In genomic region chr19:46456018-46456735, GRCm38 (mm10) we compare ENCODE assay signal across 8 mouse cellular contexts. TPM values are rescaled to one million over a fixed set of nuclear protein-coding genes. Genes with fewer than 3 reads are reported as not detected.
DNase-seq lines count a peak whose midpoint lies in the region; ATAC-seq lines count a peak whose summit lies in the region.
"Had no signal": no experiment of that assay in that cellular context is flagged by ENCODE, and none has a peak within 500 bp of the region (broad histone marks: within the 10 kb centered on the region; RNA-seq: fewer than 3 reads in every experiment).

No protein-coding gene starts in this region.

- H3K27ac ChIP-seq in intestine, embryonic 16.5 days (ENCODE audit: low read length): peak overlapping the region; percentile 94
- peak overlapping the region; percentile 88 for H3K27ac ChIP-seq in liver, embryonic 16.5 days (ENCODE audit: low read length)

- ATAC-seq in intestine, embryonic 16.5 days: peak; percentile 63
- no peak for ATAC-seq in liver, embryonic 16.5 days (ENCODE audit: low read depth)

- 75% methylated on average over 5 of the region's 5 CpGs for WGBS in intestine, embryonic 16.5 days
- 43% methylated on average over 5 of the region's 5 CpGs for WGBS in liver, embryonic 16.5 days (ENCODE audit: insufficient replicate concordance)

- DNase-seq in ovary, adult 18-20 months (ENCODE audit: low spot score): peak; percentile 49
- DNase-seq in ovary, postnatal 14 days (ENCODE audit: low spot score): no peak
- no peak for DNase-seq in adrenal gland, adult 8-10 months
- DNase-seq in layer of hippocampus, adult 18-20 months (ENCODE audit: low spot score in 2 of 2): no peak
- no peak for DNase-seq in urinary bladder, postnatal 25 days (ENCODE audit: low spot score)

- H3K9ac ChIP-seq in intestine, embryonic 16.5 days (ENCODE audit: low read depth, low read length): peak overlapping the region; percentile 64; the same call in 1 of the 2 replicates
- H3K9ac ChIP-seq in liver, embryonic 16.5 days (ENCODE audit: low read depth, low read length): peak overlapping the region; percentile 30; the same call in 1 of the 2 replicates

- H3K9me3 ChIP-seq in intestine, embryonic 16.5 days (ENCODE audit: control insufficient read depth, low read length): no peaks in the 10 kb centered on the region
- H3K9me3 ChIP-seq in liver, embryonic 16.5 days (replicated peaks; ENCODE audit: control insufficient read depth, low read length): no peaks in the 10 kb centered on the region

- H3K27me3 ChIP-seq in intestine, embryonic 16.5 days (replicated peaks; ENCODE audit: control insufficient read depth, insufficient read depth, low read length): no peaks in the 10 kb centered on the region
- H3K27me3 ChIP-seq in liver, embryonic 16.5 days (ENCODE audit: control insufficient read depth, insufficient read depth, low read depth, low read length): no peaks in the 10 kb centered on the region

- H3K4me2 ChIP-seq in intestine, embryonic 16.5 days (ENCODE audit: low read depth, low read length): no peak overlapping the region
- H3K4me2 ChIP-seq in liver, embryonic 16.5 days (ENCODE audit: low read depth, low read length): peak overlapping the region; percentile 40; the same call in 1 of the 2 replicates

- H3K36me3 ChIP-seq in intestine, embryonic 16.5 days (ENCODE audit: control insufficient read depth, insufficient read depth, low read length): no peaks in the 10 kb centered on the region
- no peaks in the 10 kb centered on the region for H3K36me3 ChIP-seq in liver, embryonic 16.5 days (ENCODE audit: control insufficient read depth, insufficient read depth)

- H3K4me3 ChIP-seq in intestine, embryonic 16.5 days (ENCODE audit: low read length): no peak overlapping the region
- H3K4me3 ChIP-seq in liver, embryonic 16.5 days (ENCODE audit: low read depth, low read length): no peak overlapping the region
- H3K4me3 ChIP-seq: myocyte had no signal

- peaks cover 32% of the 10 kb centered on the region for H3K4me1 ChIP-seq in intestine, embryonic 16.5 days (ENCODE audit: control insufficient read depth, insufficient read depth, low read length)
- peaks cover 57% of the 10 kb centered on the region for H3K4me1 ChIP-seq in liver, embryonic 16.5 days (ENCODE audit: control insufficient read depth, low read depth, low read length)

RNA-seq across cellular contexts. Expression of gene Trim8, which starts 45.3 kb away (rescaled TPM):
- polyA plus RNA-seq in intestine, embryonic 16.5 days (2015; fragmentation: Nextera tagmentation; extraction: Ambion mirVana): 10.1 and 13.7 TPM in 2 replicates
- polyA plus RNA-seq in liver, embryonic 16.5 days (2015; fragmentation: Nextera tagmentation; extraction: Ambion mirVana): 7.7 and 10.5 TPM in 2 replicates
- 10 to 100 TPM; 46.6 to 69.0 (median 59.4) TPM for total RNA-seq in adrenal gland, adult 8-10 months (2022)
- 100 to 1,000 TPM; 110 to 112 TPM for total RNA-seq in layer of hippocampus, adult 18-20 months (2021)

RNA-seq across cellular contexts. Expression of gene Sufu, which starts 59.5 kb away (rescaled TPM):
- polyA plus RNA-seq in intestine, embryonic 16.5 days (2015; fragmentation: Nextera tagmentation; extraction: Ambion mirVana): 20.5 and 20.7 TPM in 2 replicates
- polyA plus RNA-seq in liver, embryonic 16.5 days (2015; fragmentation: Nextera tagmentation; extraction: Ambion mirVana): 5.0 and 5.7 TPM in 2 replicates
- total RNA-seq in adrenal gland, adult 8-10 months (2022): 10 to 100 TPM; 21.6 to 37.0 (median 26.7) TPM
- 10 to 100 TPM; 20.0 to 20.1 TPM for total RNA-seq in layer of hippocampus, adult 18-20 months (2021)
